Mouse (Mus musculus) heart, postnatal 0 days (tissue): Measurements from ENCODE around the gene Ralgapa1.

Experiments used
- CTCF ChIP-seq: IDR thresholded peaks from 2 replicates; pipeline ENCODE4 v1.5.1; 2016; ENCODE audit warnings: antibody characterized with exemption, control low read depth, low read depth
- EP300 ChIP-seq: IDR thresholded peaks from 2 replicates; pipeline ENCODE4 v1.6.1; 2016; ENCODE audit warnings: antibody characterized with exemption, low read depth

DNA sequence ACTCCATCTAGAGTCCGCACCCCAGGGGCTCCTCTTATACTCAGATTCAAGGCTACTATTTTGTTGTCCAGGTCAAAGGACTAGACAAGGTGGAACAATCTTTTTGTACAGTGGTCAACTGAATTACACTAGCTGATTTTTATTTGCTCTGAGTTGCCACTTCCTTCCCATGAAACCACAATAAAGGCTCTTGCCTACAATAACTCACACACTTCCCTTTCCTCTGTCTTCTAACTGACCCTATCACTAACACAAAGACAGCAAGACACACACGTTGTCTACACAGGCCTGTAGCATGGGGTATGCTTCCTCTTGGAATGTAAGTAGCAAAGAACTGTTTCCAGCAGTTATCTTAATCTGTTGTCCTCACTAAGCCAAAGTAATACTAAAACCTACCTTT, 35.7 kb downstream of the Ralgapa1 start:
- no peak for TF ChIP-seq CTCF
- no peak for TF ChIP-seq EP300
